Mouse (Mus musculus) liver, embryonic 14 days (tissue): ENCODE results near the gene Hepacam. TPM values are rescaled to one million over a fixed set of nuclear protein-coding genes. Genes with fewer than 3 reads are reported as not detected.

Source experiments
- polyA plus RNA-seq: library from polyadenylated mRNA; depleted of rRNA; stranded (reverse); fragments of >200 nt; gene quantifications from 2 replicates; pipeline ENCODE4 v1.2.3, GENCODE M21; 2012; rRNA removed

Gene Hepacam
- not detected in 2 replicates for polyA plus RNA-seq

GRCm38 (mm10) chr9:37367301-37368080 is at the start of gene Hepacam:
Gene Hepacam (plus strand): TSS chr9:37367351.

GRCm38 (mm10) chr9:37347988-37348642 is 19.0 kb upstream of the Hepacam start, which contains the start of gene Ccdc15:
Gene Ccdc15 (minus strand): TSS chr9:37348432.

GRCm38 (mm10) chr9:37401802-37402201 is 34.7 kb downstream of the Hepacam start, which contains the start of gene Robo4:
Gene Robo4 (plus strand): TSS chr9:37401897.

GRCm38 (mm10) chr9:37432720-37433421 is 65.7 kb downstream of the Hepacam start, which contains the start of gene Robo3:
Gene Robo3 (minus strand): TSS chr9:37433246.

Other genes starting within 250 kb of the Hepacam start
- gene Pknox2, start 219.9 kb upstream of the Hepacam start, polyA plus RNA-seq: 0.16 and 0.31 TPM in 2 replicates
- 1.6 TPM in 2 replicates for gene Tmem218, start 159.1 kb upstream of the Hepacam start, polyA plus RNA-seq
- gene Slc37a2, start 111.6 kb upstream of the Hepacam start, polyA plus RNA-seq: 0.67 and 1.0 TPM in 2 replicates
- 1.6 and 1.8 TPM in 2 replicates for gene Ccdc15, start 18.9 kb upstream of the Hepacam start, polyA plus RNA-seq
- 1.1 and 1.3 TPM in 2 replicates for gene Robo4, start 34.5 kb downstream of the Hepacam start, polyA plus RNA-seq
- gene Robo3, start 65.9 kb downstream of the Hepacam start, polyA plus RNA-seq: 0.33 and 0.34 TPM in 2 replicates
- gene Msantd2, start 122.0 kb downstream of the Hepacam start, polyA plus RNA-seq: 9.4 and 9.6 TPM in 2 replicates
- 6.6 and 7.5 TPM in 2 replicates for gene Esam, start 160.7 kb downstream of the Hepacam start, polyA plus RNA-seq
- 0.52 and 0.84 TPM in 2 replicates for gene Vsig2, start 171.9 kb downstream of the Hepacam start, polyA plus RNA-seq
- gene Nrgn, start 185.6 kb downstream of the Hepacam start, polyA plus RNA-seq: 6.7 and 8.0 TPM in 2 replicates
- 2.5 and 2.6 TPM in 2 replicates for gene Siae, start 188.3 kb downstream of the Hepacam start, polyA plus RNA-seq
- gene Spa17, start 246.4 kb downstream of the Hepacam start, polyA plus RNA-seq: 1.2 and 1.4 TPM in 2 replicates